Mouse (Mus musculus) kidney, adult 2 months (tissue): ENCODE measurements around the gene Abhd15. TPM values are rescaled to one million over a fixed set of nuclear protein-coding genes. Genes with fewer than 3 reads are reported as not detected.

Experiments
- DNase-seq: peaks from one replicate; pipeline ENCODE4 v3.0.0; 2021
- H3K27ac ChIP-seq: fragments of 200-500 bp; 2 replicates; pipeline ENCODE4 v1.5.1; 2012; ENCODE audit warnings: low read depth, low read length, control low read depth, inconsistent platforms; ENCODE audit not compliant: insufficient read depth
- H3K27me3 ChIP-seq: fragments of 200-500 bp; replicated peaks from 2 replicates; pipeline ENCODE4 v1.6.1; 2012; ENCODE audit warnings: mild to moderate bottlenecking, moderate library complexity, low read length, inconsistent platforms; ENCODE audit not compliant: control insufficient read depth, insufficient read depth
- H3K36me3 ChIP-seq: fragments of 200-500 bp; 2 replicates; pipeline ENCODE4 v1.6.1; 2012; ENCODE audit warnings: mild to moderate bottlenecking, moderate library complexity, low read length, inconsistent platforms; ENCODE audit not compliant: control insufficient read depth, insufficient read depth
- H3K4me1 ChIP-seq: fragments of 200-500 bp; 2 replicates; pipeline ENCODE4 v1.6.1; 2011; ENCODE audit warnings: low read length; ENCODE audit not compliant: control insufficient read depth, insufficient read depth
- H3K4me3 ChIP-seq: fragments of 200-500 bp; 2 replicates; pipeline ENCODE4 v1.5.1; 2011; ENCODE audit warnings: mild to moderate bottlenecking, low read depth, low read length, control low read depth; ENCODE audit not compliant: insufficient read depth
- CTCF ChIP-seq: fragments of 200-500 bp; conservative IDR thresholded peaks from 2 replicates; pipeline ENCODE4 v1.5.1; 2011; ENCODE audit warnings: low read depth, mild to moderate bottlenecking, control low read depth, low read length, moderate library complexity, mixed read lengths; ENCODE audit not compliant: insufficient read depth, insufficient read length
- POLR2A ChIP-seq: fragments of 200-500 bp; IDR thresholded peaks from one replicate; pipeline ENCODE4 v1.6.1; 2011; ENCODE audit warnings: low read depth, low read length, control low read depth
- WGBS: fragments of 180-500 bp; shearing (Covaris S2); methylation state at CpG from one replicate; pipeline ENCODE4 v1.1.7; 2018; 5-methylcytosine and 5-hydroxymethylcytosine counted together
- polyA plus RNA-seq: library from polyadenylated mRNA; depleted of rRNA; stranded (reverse); fragments of >200 nt; gene quantifications from 2 replicates; pipeline ENCODE4 v1.2.3, GENCODE M21; 2012

The Abhd15 gene
- polyA plus RNA-seq, 1 experiment: 2.7 TPM

GRCm38 (mm10) chr11:77499354-77499753 is 15.6 kb upstream of the Abhd15 start:
- no peak for DNase-seq
- WGBS: 89% methylated on average over 7 of the region's 7 CpGs
- H3K4me1 ChIP-seq: peaks cover 21% of the 10 kb centered on the region

GRCm38 (mm10) chr11:77500361-77501325 is 14.3 kb upstream of the Abhd15 start:
- H3K4me3 ChIP-seq: no peak overlapping the region
- no peak overlapping the region for H3K27ac ChIP-seq
- WGBS: 72% methylated on average over 17 of the region's 17 CpGs
- H3K36me3 ChIP-seq: no peaks in the 10 kb centered on the region; the same call in 1 of the 2 replicates
- H3K27me3 ChIP-seq: no peaks in the 10 kb centered on the region
- no peak for TF ChIP-seq POLR2A
- no peak for TF ChIP-seq CTCF
- no peak for DNase-seq
- peaks cover 13% of the 10 kb centered on the region for H3K4me1 ChIP-seq

More at GRCm38 (mm10) chr11:77499354-77499753, 15.6 kb upstream of the Abhd15 start:
- no peaks in the 10 kb centered on the region for H3K36me3 ChIP-seq
- no peaks in the 10 kb centered on the region for H3K27me3 ChIP-seq
- no peak for TF ChIP-seq CTCF
- no peak overlapping the region for H3K27ac ChIP-seq
- H3K4me3 ChIP-seq: no peak overlapping the region

- DNase-seq: peak; percentile 82
- Histone ChIP-seq H3K36me3 (no peaks in the 10 kb centered on the region; the same call in 1 of the 2 replicates), H3K27ac (no peak overlapping the region), H3K27me3 (no peaks in the 10 kb centered on the region), H3K4me3 (no peak overlapping the region), H3K4me1 (peaks cover 12% of the 10 kb centered on the region)
- WGBS: 7% methylated on average over 5 of the region's 5 CpGs
- no peak for TF ChIP-seq POLR2A
- peak; percentile 93 for TF ChIP-seq CTCF
These were observed 13.5 kb upstream of the Abhd15 start for GRCm38 (mm10) chr11:77501392-77501791.

- Histone ChIP-seq H3K27ac (no peak overlapping the region), H3K27me3 (no peaks in the 10 kb centered on the region), H3K4me1 (peaks cover 14% of the 10 kb centered on the region), H3K4me3 (no peak overlapping the region), H3K36me3 (no peaks in the 10 kb centered on the region; the same call in 1 of the 2 replicates)
- WGBS: 92% methylated on average over 4 of the region's 4 CpGs
- no peak for TF ChIP-seq POLR2A
- TF ChIP-seq CTCF: no peak
- DNase-seq: no peak
These were observed 12.9 kb upstream of the Abhd15 start for GRCm38 (mm10) chr11:77501971-77502370.

GRCm38 (mm10) chr11:77502481-77502880 is 12.4 kb upstream of the Abhd15 start:
- Histone ChIP-seq H3K4me3 (no peak overlapping the region), H3K4me1 (peaks cover 14% of the 10 kb centered on the region), H3K27me3 (no peaks in the 10 kb centered on the region), H3K36me3 (no peaks in the 10 kb centered on the region; the same call in 1 of the 2 replicates), H3K27ac (no peak overlapping the region)
- TF ChIP-seq CTCF: no peak
- TF ChIP-seq POLR2A: no peak
- 78% methylated on average over 6 of the region's 6 CpGs for WGBS
- no peak for DNase-seq

- 68% methylated on average over 3 of the region's 3 CpGs for WGBS
- Histone ChIP-seq H3K27me3 (no peaks in the 10 kb centered on the region), H3K27ac (no peak overlapping the region), H3K4me3 (no peak overlapping the region), H3K4me1 (peaks cover 8% of the 10 kb centered on the region), H3K36me3 (no peaks in the 10 kb centered on the region; the same call in 1 of the 2 replicates)
- no peak for DNase-seq
- TF ChIP-seq CTCF (no peak), POLR2A (no peak)
These were observed 11.4 kb upstream of the Abhd15 start for GRCm38 (mm10) chr11:77503511-77503910.

GRCm38 (mm10) chr11:77504377-77504776 is 10.5 kb upstream of the Abhd15 start:
- no peaks in the 10 kb centered on the region; the same call in 1 of the 2 replicates for H3K36me3 ChIP-seq
- 91% methylated on average over 19 of the region's 19 CpGs for WGBS
- peaks cover 7% of the 10 kb centered on the region for H3K4me1 ChIP-seq
- no peak for TF ChIP-seq CTCF
- TF ChIP-seq POLR2A: no peak
- H3K4me3 ChIP-seq: no peak overlapping the region
- DNase-seq: no peak
- no peak overlapping the region for H3K27ac ChIP-seq
- H3K27me3 ChIP-seq: no peaks in the 10 kb centered on the region
